Mouse (Mus musculus) liver, embryonic 14.5 days (tissue): ENCODE measurements around the gene Olfr262.
"Not testable (repeated sequence)": the region's sequence is repeated elsewhere in the genome, so short reads cannot be mapped to it uniquely, and the experiment has no call there.

Experiments used
- CTCF ChIP-seq: IDR thresholded peaks from 2 replicates; pipeline ENCODE4 v1.5.1; 2016; ENCODE audit warnings: antibody characterized with exemption, low read depth, control low read depth
- EP300 ChIP-seq: IDR thresholded peaks from 2 replicates; pipeline ENCODE4 v1.6.1; 2016; ENCODE audit warnings: antibody characterized with exemption, low read depth

GRCm38 (mm10) chr19:12232496-12232895 lies 9.0 kb downstream of the Olfr262 start, which contains the start of gene Olfr1432:
- not testable (repeated sequence) for TF ChIP-seq CTCF, EP300
